Mouse (Mus musculus) hindbrain, embryonic 11.5 days (tissue): ENCODE data around the gene Itpr1. TPM values are rescaled to one million over a fixed set of nuclear protein-coding genes. Genes with fewer than 3 reads are reported as not detected.
A peak's percentile ranks its signal among the peaks of the same experiment; 100 is the strongest.

Experiments used
- ATAC-seq: fragments of 200-750 bp; cut with Nextera tagmentation; 2 replicates; pipeline ENCODE4 v1.8.0; 2017; ENCODE audit warnings: mild to moderate bottlenecking, moderate TSS enrichment, moderate library complexity; ENCODE audit not compliant: low FRiP score
- DNase-seq: peaks from one replicate; pipeline ENCODE4 v3.0.0-alpha.2; 2015; ENCODE audit warnings: low spot score
- H3K27ac ChIP-seq: fragments of 300-500 bp; sonication (generic); 2 replicates; pipeline ENCODE4 v1.5.1; 2014; ENCODE audit warnings: mild to moderate bottlenecking, low read depth, low read length
- H3K27me3 ChIP-seq: fragments of 300-500 bp; sonication (generic); 2 replicates; pipeline ENCODE4 v1.6.1; 2014; ENCODE audit warnings: mild to moderate bottlenecking, low read length, moderate library complexity, mixed read lengths; ENCODE audit not compliant: control insufficient read depth, insufficient read depth
- H3K36me3 ChIP-seq: fragments of 300-500 bp; sonication (generic); 2 replicates; pipeline ENCODE4 v1.6.1; 2014; ENCODE audit warnings: mild to moderate bottlenecking, low read length, moderate library complexity, mixed read lengths; ENCODE audit not compliant: control insufficient read depth, insufficient read depth
- H3K4me1 ChIP-seq: fragments of 300-500 bp; sonication (generic); replicated peaks from 2 replicates; pipeline ENCODE4 v1.6.1; 2014; ENCODE audit warnings: low read length, mixed read lengths; ENCODE audit not compliant: control insufficient read depth, insufficient read depth
- H3K4me2 ChIP-seq: fragments of 300-500 bp; sonication (generic); replicated peaks from 2 replicates; pipeline ENCODE4 v1.6.1; 2014; ENCODE audit warnings: mild to moderate bottlenecking, low read depth, low read length
- H3K4me3 ChIP-seq: fragments of 300-500 bp; sonication (generic); 2 replicates; pipeline ENCODE4 v1.5.1; 2014; ENCODE audit warnings: low read depth, low read length
- H3K9ac ChIP-seq: fragments of 300-500 bp; sonication (generic); 2 replicates; pipeline ENCODE4 v1.6.1; 2014; ENCODE audit warnings: low read depth, low read length
- H3K9me3 ChIP-seq: fragments of 300-500 bp; sonication (generic); 2 replicates; pipeline ENCODE4 v1.6.1; 2016; ENCODE audit warnings: low read length; ENCODE audit not compliant: control insufficient read depth
- WGBS: fragments of 180-500 bp; shearing (Covaris S2); extraction: QIAGEN DNeasy Blood & Tissue Kit; methylation state at CpG from one replicate; pipeline ENCODE4 v1.1.7; 2014; 5-methylcytosine and 5-hydroxymethylcytosine counted together
- polyA plus RNA-seq: library from polyadenylated mRNA; unstranded; fragments of >200 nt; fragmentation: Nextera tagmentation; extraction: Ambion mirVana; gene quantifications from 2 replicates; pipeline ENCODE4 v1.2.1, GENCODE M21; 2014

Gene Itpr1
- polyA plus RNA-seq, 1 experiment from 2014 or later = 9.6 TPM

DNA sequence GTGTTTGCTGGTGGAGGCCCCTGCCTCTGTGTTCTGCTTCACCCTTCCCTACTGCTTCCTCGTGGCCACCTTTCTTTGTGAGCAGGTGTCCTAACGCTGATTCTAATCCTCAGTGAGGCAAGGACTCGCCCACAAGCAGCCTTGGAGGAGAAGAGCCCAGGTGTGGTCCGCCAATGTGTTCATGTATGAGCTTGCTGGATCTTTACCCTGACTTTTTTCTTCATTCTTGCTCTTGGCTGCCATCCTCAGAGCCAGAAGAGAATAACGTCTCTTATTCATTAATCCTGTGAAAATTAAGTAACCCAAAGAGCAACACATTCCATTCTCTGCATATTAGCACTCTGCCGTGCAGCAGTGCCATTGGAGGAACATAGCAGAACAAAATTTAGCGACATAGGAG is 161.1 kb downstream of the Itpr1 start:
- DNase-seq (no peak), ATAC-seq (no peak)
- Histone ChIP-seq H3K4me1 (no peaks in the 10 kb centered on the region), H3K36me3 (no peaks in the 10 kb centered on the region), H3K27me3 (no peaks in the 10 kb centered on the region), H3K27ac (no peak overlapping the region), H3K9me3 (no peaks in the 10 kb centered on the region), H3K4me3 (no peak overlapping the region), H3K4me2 (no peak overlapping the region), H3K9ac (no peak overlapping the region)
- WGBS = 87% methylated on average over 7 of the region's 7 CpGs

DNA sequence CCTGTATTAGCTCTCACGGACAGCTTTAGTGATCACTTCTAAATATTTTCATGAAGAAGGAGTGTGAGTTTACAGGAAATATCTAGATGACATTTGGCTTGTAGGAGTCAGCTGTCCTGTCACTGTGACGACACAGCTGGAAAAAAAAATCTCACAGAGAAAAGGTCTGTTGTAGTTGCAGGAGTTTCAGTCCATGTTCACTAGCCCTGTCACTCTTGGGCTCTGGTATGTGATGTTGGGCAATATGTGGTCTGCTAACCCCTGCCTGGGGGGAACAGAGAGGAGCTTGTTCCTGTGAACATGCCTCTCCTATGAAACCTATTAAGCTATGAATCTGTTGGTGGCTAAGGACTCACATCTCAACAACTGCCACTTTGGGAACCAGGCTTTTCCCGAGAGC is 166.1 kb downstream of the Itpr1 start:
- Histone ChIP-seq H3K4me2 (no peak overlapping the region), H3K27me3 (no peaks in the 10 kb centered on the region), H3K27ac (no peak overlapping the region), H3K4me3 (no peak overlapping the region), H3K9ac (no peak overlapping the region), H3K36me3 (no peaks in the 10 kb centered on the region), H3K9me3 (no peaks in the 10 kb centered on the region), H3K4me1 (no peaks in the 10 kb centered on the region)
- DNase-seq (no peak), ATAC-seq (no peak)
- 83% methylated on average over 3 of the region's 3 CpGs for WGBS

DNA sequence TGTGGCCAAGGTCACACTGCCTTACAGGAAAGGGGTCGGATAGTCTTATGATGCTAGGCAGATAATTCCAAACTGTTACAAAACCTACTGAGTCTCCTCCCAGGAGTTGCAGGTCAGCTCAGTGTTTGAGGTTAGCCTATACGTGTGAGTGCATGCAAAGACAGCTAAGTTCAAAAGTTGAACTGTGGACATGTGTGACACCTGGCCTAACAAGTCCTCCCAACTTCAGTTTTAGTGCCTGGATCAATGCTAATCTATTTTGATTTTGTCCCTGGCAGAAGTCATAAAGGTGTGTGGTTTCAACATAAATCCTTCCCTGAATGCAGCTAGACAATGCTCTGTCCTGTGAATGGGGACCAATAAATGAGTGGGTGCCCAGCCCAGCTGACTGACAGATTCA is 167.3 kb downstream of the Itpr1 start:
- no peak overlapping the region for H3K4me3 ChIP-seq

GRCm38 (mm10) chr6:108390624-108391324 is 177.9 kb downstream of the Itpr1 start:
- Histone ChIP-seq H3K36me3 (no peaks in the 10 kb centered on the region), H3K27ac (no peak overlapping the region), H3K4me2 (no peak overlapping the region), H3K4me3 (no peak overlapping the region), H3K9me3 (no peaks in the 10 kb centered on the region), H3K9ac (no peak overlapping the region), H3K27me3 (no peaks in the 10 kb centered on the region), H3K4me1 (no peaks in the 10 kb centered on the region)
- no peak for DNase-seq
- ATAC-seq = no peak
- 91% methylated on average over 6 of the region's 6 CpGs for WGBS

More for the DNA sequence above, 167.3 kb downstream of the Itpr1 start:
- Histone ChIP-seq H3K36me3 (no peaks in the 10 kb centered on the region), H3K27me3 (no peaks in the 10 kb centered on the region), H3K9me3 (no peaks in the 10 kb centered on the region), H3K4me1 (no peaks in the 10 kb centered on the region), H3K27ac (no peak overlapping the region), H3K4me2 (no peak overlapping the region), H3K9ac (no peak overlapping the region)
- DNase-seq = no peak
- ATAC-seq = no peak
- 85% methylated on average over 2 of the region's 2 CpGs for WGBS

- no peak for DNase-seq
- Histone ChIP-seq H3K4me1 (no peaks in the 10 kb centered on the region), H3K4me2 (no peak overlapping the region), H3K27me3 (no peaks in the 10 kb centered on the region), H3K9me3 (no peaks in the 10 kb centered on the region), H3K4me3 (no peak overlapping the region), H3K9ac (no peak overlapping the region), H3K36me3 (no peaks in the 10 kb centered on the region), H3K27ac (no peak overlapping the region)
- ATAC-seq = no peak
- WGBS = 93% methylated on average over 8 of the region's 8 CpGs
Observed at GRCm38 (mm10) chr6:108393131-108393530, 180.2 kb downstream of the Itpr1 start.

DNA sequence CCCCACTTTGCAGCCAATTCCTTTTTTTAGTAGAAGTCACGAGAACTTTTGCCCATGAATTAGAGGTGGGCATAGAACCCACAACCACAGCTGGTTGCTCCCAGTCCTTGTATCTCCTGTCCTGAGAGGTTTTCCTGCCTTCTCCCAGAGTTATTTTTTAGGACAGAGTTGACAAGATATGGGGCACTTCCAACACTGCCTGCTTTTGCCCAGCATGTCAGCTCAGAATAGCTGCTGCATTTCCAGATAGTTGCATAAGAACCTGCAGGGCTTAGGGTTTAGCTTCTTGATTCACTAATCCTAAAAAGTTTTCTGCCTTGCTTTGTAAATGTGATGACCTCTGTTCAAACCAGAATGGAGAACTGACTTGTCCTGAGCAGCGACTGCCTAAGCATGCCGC is 185.1 kb downstream of the Itpr1 start:
- Histone ChIP-seq H3K27ac (no peak overlapping the region), H3K9me3 (no peaks in the 10 kb centered on the region), H3K36me3 (no peaks in the 10 kb centered on the region), H3K27me3 (no peaks in the 10 kb centered on the region), H3K4me2 (no peak overlapping the region), H3K4me1 (no peaks in the 10 kb centered on the region), H3K9ac (no peak overlapping the region), H3K4me3 (no peak overlapping the region)
- no peak for ATAC-seq
- 80% methylated on average over 3 of the region's 3 CpGs for WGBS
- DNase-seq = no peak

- H3K36me3 ChIP-seq = no peaks in the 10 kb centered on the region
- H3K4me1 ChIP-seq = no peaks in the 10 kb centered on the region
- 91% methylated on average over 10 of the region's 10 CpGs for WGBS
- no peak overlapping the region for H3K4me3 ChIP-seq
- ATAC-seq = no peak
- H3K4me2 ChIP-seq = no peak overlapping the region
- H3K9ac ChIP-seq = no peak overlapping the region
- no peak overlapping the region for H3K27ac ChIP-seq
- H3K27me3 ChIP-seq = no peaks in the 10 kb centered on the region
- H3K9me3 ChIP-seq = no peaks in the 10 kb centered on the region
- DNase-seq = no peak
Observed at GRCm38 (mm10) chr6:108401412-108401955, 188.6 kb downstream of the Itpr1 start.

GRCm38 (mm10) chr6:108404736-108405135 is 191.8 kb downstream of the Itpr1 start:
- no peaks in the 10 kb centered on the region for H3K9me3 ChIP-seq
- WGBS = 91% methylated on average over 8 of the region's 8 CpGs
- DNase-seq = no peak

GRCm38 (mm10) chr6:108408053-108408452 is 195.2 kb downstream of the Itpr1 start:
- WGBS = 95% methylated on average over 3 of the region's 3 CpGs
- Histone ChIP-seq H3K27me3 (no peaks in the 10 kb centered on the region), H3K36me3 (no peaks in the 10 kb centered on the region), H3K4me2 (no peak overlapping the region), H3K9me3 (no peaks in the 10 kb centered on the region), H3K4me1 (no peaks in the 10 kb centered on the region), H3K4me3 (no peak overlapping the region), H3K27ac (no peak overlapping the region), H3K9ac (no peak overlapping the region)
- peak; percentile 85 for ATAC-seq
- peak; percentile 82 for DNase-seq

More at GRCm38 (mm10) chr6:108404736-108405135, 191.8 kb downstream of the Itpr1 start:
- Histone ChIP-seq H3K27me3 (no peaks in the 10 kb centered on the region), H3K4me1 (no peaks in the 10 kb centered on the region), H3K4me3 (no peak overlapping the region), H3K9ac (no peak overlapping the region), H3K27ac (no peak overlapping the region), H3K4me2 (no peak overlapping the region), H3K36me3 (no peaks in the 10 kb centered on the region)
- no peak for ATAC-seq
